Mouse (Mus musculus) forebrain, embryonic 10.5 days (tissue): ENCODE results near the gene Fam219b. TPM values are rescaled to one million over a fixed set of nuclear protein-coding genes. Genes with fewer than 3 reads are reported as not detected.

ENCODE experiments used
- DNase-seq: peaks from one replicate; pipeline ENCODE4 v3.0.0-alpha.2; 2017; ENCODE audit warnings: low spot score; ENCODE audit errors: extremely low spot score
- H3K27ac ChIP-seq: fragments of 300-500 bp; sonication (generic); 2 replicates; pipeline ENCODE4 v1.5.1; 2016; ENCODE audit warnings: mild to moderate bottlenecking
- H3K27me3 ChIP-seq: fragments of 300-500 bp; sonication (generic); 2 replicates; pipeline ENCODE4 v1.6.1; 2016; ENCODE audit warnings: mild to moderate bottlenecking; ENCODE audit not compliant: poor library complexity, severe bottlenecking
- H3K36me3 ChIP-seq: fragments of 300-500 bp; sonication (generic); replicated peaks from 2 replicates; pipeline ENCODE4 v1.6.1; 2016; ENCODE audit warnings: mild to moderate bottlenecking, moderate library complexity
- H3K4me1 ChIP-seq: fragments of 300-500 bp; sonication (generic); 2 replicates; pipeline ENCODE4 v1.6.1; 2016
- H3K4me3 ChIP-seq: fragments of 300-500 bp; sonication (generic); 2 replicates; pipeline ENCODE4 v1.5.1; 2016; ENCODE audit warnings: mild to moderate bottlenecking, moderate library complexity
- H3K9me3 ChIP-seq: fragments of 300-500 bp; sonication (generic); 2 replicates; pipeline ENCODE4 v1.6.1; 2016; ENCODE audit warnings: mild to moderate bottlenecking, moderate library complexity
- WGBS: fragments of 180-500 bp; shearing (Covaris S2); methylation state at CpG from one replicate; pipeline ENCODE4 v1.1.7; 2016; 5-methylcytosine and 5-hydroxymethylcytosine counted together
- polyA plus RNA-seq: library from polyadenylated mRNA; unstranded; fragments of >200 nt; fragmentation: Nextera tagmentation; extraction: Ambion mirVana; gene quantifications from 2 replicates; pipeline ENCODE4 v1.2.1, GENCODE M21; 2016

The Fam219b gene
- polyA plus RNA-seq, 1 experiment from 2014 or later, result 18.7 TPM

GRCm38 (mm10) chr9:57536362-57536761 is 966 bp upstream of the Fam219b start:
- 94% methylated on average over 5 of the region's 5 CpGs for WGBS
- Histone ChIP-seq H3K4me3 (peak overlapping the region; percentile 85; the same call in 1 of the 2 replicates), H3K27ac (peak overlapping the region; percentile 95), H3K9me3 (no peaks in the 10 kb centered on the region), H3K4me1 (peaks cover 27% of the 10 kb centered on the region), H3K36me3 (peaks cover 64% of the 10 kb centered on the region), H3K27me3 (no peaks in the 10 kb centered on the region)
- no peak for DNase-seq

GRCm38 (mm10) chr9:57537728-57538181 is 427 bp downstream of the Fam219b start:
- WGBS, result under 1% methylated on average over 24 of the region's 24 CpGs
- H3K27ac ChIP-seq, result peak overlapping the region; percentile 95
- DNase-seq, result no peak
- H3K4me3 ChIP-seq, result peak overlapping the region; percentile 85
- H3K4me1 ChIP-seq, result peaks cover 27% of the 10 kb centered on the region
- no peaks in the 10 kb centered on the region for H3K9me3 ChIP-seq
- H3K27me3 ChIP-seq, result no peaks in the 10 kb centered on the region
- H3K36me3 ChIP-seq, result peaks cover 64% of the 10 kb centered on the region

- no peak for DNase-seq
- Histone ChIP-seq H3K4me1 (peaks cover 27% of the 10 kb centered on the region), H3K4me3 (no peak overlapping the region), H3K27me3 (no peaks in the 10 kb centered on the region), H3K9me3 (no peaks in the 10 kb centered on the region), H3K27ac (no peak overlapping the region), H3K36me3 (peaks cover 64% of the 10 kb centered on the region)
- 93% methylated on average over 2 of the region's 2 CpGs for WGBS
These were observed 2.2 kb downstream of the Fam219b start for GRCm38 (mm10) chr9:57539550-57539949.

- Histone ChIP-seq H3K4me1 (peaks cover 27% of the 10 kb centered on the region), H3K9me3 (no peaks in the 10 kb centered on the region), H3K4me3 (no peak overlapping the region), H3K36me3 (peaks cover 77% of the 10 kb centered on the region), H3K27me3 (no peaks in the 10 kb centered on the region), H3K27ac (no peak overlapping the region)
- no peak for DNase-seq
- 31% methylated on average over 1 of the region's 1 CpGs for WGBS
These were observed 4.0 kb downstream of the Fam219b start for GRCm38 (mm10) chr9:57541312-57541711.

- no peak overlapping the region for H3K4me3 ChIP-seq
- H3K36me3 ChIP-seq, result peaks cover 98% of the 10 kb centered on the region
- H3K9me3 ChIP-seq, result no peaks in the 10 kb centered on the region
- no peaks in the 10 kb centered on the region for H3K27me3 ChIP-seq
- no peak overlapping the region for H3K27ac ChIP-seq
- H3K4me1 ChIP-seq, result peaks cover 4% of the 10 kb centered on the region
- DNase-seq, result no peak
- WGBS, result 92% methylated on average over 3 of the region's 3 CpGs
These were observed 6.6 kb downstream of the Fam219b start for GRCm38 (mm10) chr9:57543951-57544350.

GRCm38 (mm10) chr9:57547287-57547686 is 10.0 kb downstream of the Fam219b start:
- Histone ChIP-seq H3K4me1 (peaks cover 8% of the 10 kb centered on the region), H3K27me3 (no peaks in the 10 kb centered on the region), H3K27ac (no peak overlapping the region), H3K36me3 (peaks cover 85% of the 10 kb centered on the region), H3K4me3 (no peak overlapping the region), H3K9me3 (no peaks in the 10 kb centered on the region)
- 90% methylated on average over 5 of the region's 5 CpGs for WGBS
- no peak for DNase-seq

GRCm38 (mm10) chr9:57547869-57548268 is 10.5 kb downstream of the Fam219b start:
- H3K9me3 ChIP-seq, result no peaks in the 10 kb centered on the region
- no peak overlapping the region for H3K27ac ChIP-seq
- peaks cover 79% of the 10 kb centered on the region for H3K36me3 ChIP-seq
- peaks cover 11% of the 10 kb centered on the region for H3K4me1 ChIP-seq
- WGBS, result 93% methylated on average over 11 of the region's 11 CpGs
- no peak overlapping the region for H3K4me3 ChIP-seq
- no peaks in the 10 kb centered on the region for H3K27me3 ChIP-seq
- DNase-seq, result no peak

- Histone ChIP-seq H3K4me1 (peaks cover 20% of the 10 kb centered on the region), H3K4me3 (no peak overlapping the region), H3K9me3 (no peaks in the 10 kb centered on the region), H3K36me3 (peaks cover 66% of the 10 kb centered on the region), H3K27ac (no peak overlapping the region), H3K27me3 (no peaks in the 10 kb centered on the region)
- no peak for DNase-seq
- WGBS, result 96% methylated on average over 4 of the region's 4 CpGs
These were observed 11.9 kb downstream of the Fam219b start for GRCm38 (mm10) chr9:57549186-57549585.

GRCm38 (mm10) chr9:57550126-57550862 is 13.0 kb downstream of the Fam219b start:
- H3K4me1 ChIP-seq, result peaks cover 31% of the 10 kb centered on the region
- WGBS, result 89% methylated on average over 11 of the region's 11 CpGs
- no peak overlapping the region for H3K4me3 ChIP-seq
- H3K27ac ChIP-seq, result no peak overlapping the region
- H3K9me3 ChIP-seq, result no peaks in the 10 kb centered on the region
- DNase-seq, result no peak
- H3K36me3 ChIP-seq, result peaks cover 55% of the 10 kb centered on the region
- H3K27me3 ChIP-seq, result no peaks in the 10 kb centered on the region

GRCm38 (mm10) chr9:57552139-57552887 is 15.0 kb downstream of the Fam219b start, which contains the start of gene Mpi:
Gene Mpi, minus strand, starts transcription at chr9:57552763.
- peak within 1 kb of the TSS; percentile 85 for H3K27ac ChIP-seq

GRCm38 (mm10) chr9:57553119-57553518 is 15.8 kb downstream of the Fam219b start:
- WGBS, result 68% methylated on average over 11 of the region's 11 CpGs
- Histone ChIP-seq H3K36me3 (peaks cover 28% of the 10 kb centered on the region), H3K4me3 (peak overlapping the region; percentile 81; the same call in 1 of the 2 replicates), H3K9me3 (no peaks in the 10 kb centered on the region), H3K27ac (no peak overlapping the region), H3K4me1 (peaks cover 31% of the 10 kb centered on the region), H3K27me3 (no peaks in the 10 kb centered on the region)
- DNase-seq, result no peak

More at GRCm38 (mm10) chr9:57552139-57552887, 15.0 kb downstream of the Fam219b start, which contains the start of gene Mpi:
- 1% methylated on average over 28 of the region's 28 CpGs for WGBS
- no peaks in the 10 kb centered on the region for H3K27me3 ChIP-seq
- peak; percentile 72 for DNase-seq
- H3K36me3 ChIP-seq, result peaks cover 36% of the 10 kb centered on the region
- peaks cover 31% of the 10 kb centered on the region for H3K4me1 ChIP-seq
- peak within 1 kb of the TSS; percentile 81 for H3K4me3 ChIP-seq
- H3K9me3 ChIP-seq, result no peaks in the 10 kb centered on the region

GRCm38 (mm10) chr9:57554753-57555152 is 17.4 kb downstream of the Fam219b start:
- Histone ChIP-seq H3K27ac (no peak overlapping the region), H3K4me3 (no peak overlapping the region), H3K36me3 (peaks cover 11% of the 10 kb centered on the region), H3K9me3 (no peaks in the 10 kb centered on the region), H3K4me1 (peaks cover 31% of the 10 kb centered on the region), H3K27me3 (no peaks in the 10 kb centered on the region)
- DNase-seq, result no peak
- WGBS, result 48% methylated on average over 3 of the region's 3 CpGs

GRCm38 (mm10) chr9:57557215-57557614 is 19.9 kb downstream of the Fam219b start:
- no peak for DNase-seq
- no peak overlapping the region for H3K4me3 ChIP-seq
- H3K27me3 ChIP-seq, result no peaks in the 10 kb centered on the region
- H3K9me3 ChIP-seq, result no peaks in the 10 kb centered on the region
- H3K4me1 ChIP-seq, result peaks cover 40% of the 10 kb centered on the region
- H3K27ac ChIP-seq, result no peak overlapping the region
- WGBS, result 83% methylated on average over 3 of the region's 3 CpGs
- no peaks in the 10 kb centered on the region for H3K36me3 ChIP-seq
